Mouse (Mus musculus) small intestine, adult 10 weeks (tissue): ENCODE measurements around the gene Oser1. TPM values are rescaled to one million over a fixed set of nuclear protein-coding genes. Genes with fewer than 3 reads are reported as not detected.

Source experiments
- polyA plus RNA-seq: library from polyadenylated mRNA; stranded (reverse); fragments of 350-450 nt; fragmentation: Illumina TruSeq; extraction: RNeasy Lipid Tissue Mini Kit (QIAGEN cat#74804); gene quantifications from one replicate; pipeline ENCODE4 v1.2.3, GENCODE M21; 2014; ENCODE audit warnings: low replicate concordance

The Oser1 gene
- polyA plus RNA-seq: 57.6 TPM

DNA sequence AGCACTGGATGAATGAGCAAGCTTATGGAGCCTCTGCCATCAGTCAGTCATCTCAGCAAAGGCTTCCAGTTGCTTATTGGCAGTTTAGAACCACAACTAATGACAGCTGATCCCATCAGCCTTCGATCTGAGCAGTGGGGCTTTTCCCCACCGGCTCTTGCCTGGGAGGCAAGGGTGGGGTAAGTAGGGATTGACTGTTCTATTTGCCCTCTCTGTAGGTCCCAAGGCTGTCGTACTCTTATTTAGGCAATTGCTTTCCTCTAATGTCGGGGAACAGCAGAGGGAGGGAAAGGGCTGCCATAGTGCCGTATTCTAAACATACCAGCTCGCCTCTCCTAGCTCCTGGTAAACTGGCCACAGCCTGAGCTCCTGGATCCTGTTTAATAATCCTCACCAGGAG lies at the start of gene Oser1:
Gene Oser1, minus strand, starts transcription at position 101 of the 400 bp plus-strand sequence.

DNA sequence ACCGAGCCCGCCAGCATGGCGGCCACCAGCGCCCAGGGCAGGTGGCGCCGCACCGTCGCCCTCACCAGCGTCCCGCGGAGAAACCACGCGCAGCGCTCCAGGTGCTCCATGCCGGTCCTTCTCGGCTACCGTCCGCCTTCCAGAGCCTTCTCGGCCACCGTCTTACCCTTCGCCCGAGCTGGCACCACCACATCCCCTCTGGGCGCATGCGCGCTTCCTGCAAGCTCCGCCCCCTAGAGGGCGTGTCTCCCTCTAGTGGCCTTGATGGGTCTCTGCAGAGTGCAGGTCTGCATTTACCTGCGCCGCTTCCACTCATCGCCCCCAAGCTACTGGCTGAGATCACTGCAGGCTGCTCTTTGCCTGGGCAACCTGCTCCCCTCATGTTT lies 48.0 kb upstream of the Oser1 start, which contains the start of gene Fitm2:
Gene Fitm2, minus strand, starts transcription at position 164 of the 386 bp plus-strand sequence.

DNA sequence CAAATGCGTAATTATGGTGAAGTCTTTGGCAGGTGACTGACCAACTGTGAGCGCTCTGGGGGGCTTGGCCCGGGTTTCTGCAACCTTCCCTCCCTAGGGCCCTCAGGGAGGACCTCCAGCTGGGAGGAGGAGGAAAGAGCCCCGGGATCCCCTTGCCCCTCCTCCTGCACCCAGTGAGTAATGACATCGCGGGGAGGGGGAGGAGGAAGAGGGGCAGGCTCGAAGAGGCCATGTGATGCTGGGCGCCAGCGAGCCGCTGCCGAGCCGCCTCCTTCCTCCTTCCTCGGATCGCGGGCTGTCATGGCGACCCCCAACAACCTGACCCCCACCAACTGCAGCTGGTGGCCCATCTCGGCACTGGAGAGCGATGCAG lies 13.7 kb upstream of the Oser1 start, which contains the start of gene Gdap1l1:
Gene Gdap1l1, plus strand, starts transcription at position 231 of the 373 bp plus-strand sequence.

DNA sequence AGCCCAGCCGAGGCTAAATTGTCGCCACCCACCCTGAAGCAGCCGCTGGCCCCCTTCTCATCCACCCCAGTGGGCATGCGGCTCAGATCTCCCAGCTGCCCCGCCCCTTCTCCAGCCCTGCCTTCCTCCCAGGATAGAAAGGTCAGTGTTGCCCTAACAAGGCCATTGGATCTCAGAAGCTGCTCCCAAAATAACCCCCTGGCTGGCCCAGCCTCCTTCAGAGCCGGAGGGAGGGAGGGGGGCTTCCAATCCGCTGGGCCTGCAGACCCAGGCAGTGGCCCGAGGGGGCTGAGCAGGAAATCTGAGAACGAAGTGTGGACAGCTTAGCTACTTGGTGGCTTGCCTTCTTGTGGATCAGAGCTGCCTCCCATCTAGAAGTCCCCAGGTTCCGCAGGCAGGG lies 26.6 kb downstream of the Oser1 start, which contains the start of gene Jph2:
Gene Jph2, minus strand, starts transcription at position 89 of the 400 bp plus-strand sequence.

Other genes with a start within 250 kb of the Oser1 start
- 1.6 TPM for gene Tox2, start 221.6 kb downstream of the Oser1 start, polyA plus RNA-seq
- not detected for gene Jph2, start 26.7 kb downstream of the Oser1 start, polyA plus RNA-seq
- gene Gdap1l1, start 13.8 kb upstream of the Oser1 start, polyA plus RNA-seq: not detected
- 8.3 TPM for gene Fitm2, start 47.9 kb upstream of the Oser1 start, polyA plus RNA-seq
- not detected for gene R3hdml, start 67.6 kb upstream of the Oser1 start, polyA plus RNA-seq
- 100.0 TPM for gene Hnf4a, start 82.1 kb upstream of the Oser1 start, polyA plus RNA-seq
- gene Ttpal, start 177.6 kb upstream of the Oser1 start, polyA plus RNA-seq: 19.2 TPM
- gene Serinc3, start 220.4 kb upstream of the Oser1 start, polyA plus RNA-seq: 770 TPM
- 50.9 TPM for gene Pkig, start 233.7 kb upstream of the Oser1 start, polyA plus RNA-seq